11 mouse cellular contexts compared by ENCODE assay signal in genomic region chr15:7075185-7075584, GRCm38 (mm10). TPM values are rescaled to one million over a fixed set of nuclear protein-coding genes. Genes with fewer than 3 reads are reported as not detected.
A peak's percentile ranks its signal among the peaks of the same experiment; 100 is the strongest.
DNase-seq lines count a peak whose midpoint lies in the region; ATAC-seq and TF ChIP-seq lines count a peak whose summit lies in the region.
"Had no signal": no experiment of that assay in that cellular context is flagged by ENCODE, and none has a peak within 500 bp of the region (broad histone marks: within the 10 kb centered on the region; RNA-seq: fewer than 3 reads in every experiment).

No protein-coding gene starts in this region.

- no peaks in the 10 kb centered on the region for H3K27me3 ChIP-seq in forebrain, embryonic 13.5 days
- H3K27me3 ChIP-seq in forebrain, embryonic 11.5 days (ENCODE audit: control insufficient read depth, insufficient read depth, low read length) = no peaks in the 10 kb centered on the region
- H3K27me3 ChIP-seq in neural tube, embryonic 13.5 days = no peaks in the 10 kb centered on the region
- no peaks in the 10 kb centered on the region for H3K27me3 ChIP-seq in lung, embryonic 14.5 days (ENCODE audit: insufficient read depth, low read length)
- H3K27me3 ChIP-seq in stomach, embryonic 16.5 days (ENCODE audit: control insufficient read depth, insufficient read depth, low read length) = no peaks in the 10 kb centered on the region
- H3K27me3 ChIP-seq: embryonic facial prominence, embryonic 12.5 days had no signal

- WGBS in forebrain, embryonic 13.5 days = 82% methylated on average over 6 of the region's 6 CpGs
- WGBS in forebrain, embryonic 11.5 days = 81% methylated on average over 6 of the region's 6 CpGs
- 70% methylated on average over 6 of the region's 6 CpGs for WGBS in neural tube, embryonic 13.5 days
- WGBS in lung, embryonic 14.5 days = 60% methylated on average over 6 of the region's 6 CpGs
- 73% methylated on average over 6 of the region's 6 CpGs for WGBS in stomach, embryonic 16.5 days

- H3K36me3 ChIP-seq in forebrain, embryonic 13.5 days (ENCODE audit: poor library complexity, severe bottlenecking) = no peaks in the 10 kb centered on the region
- H3K36me3 ChIP-seq in forebrain, embryonic 11.5 days (ENCODE audit: control insufficient read depth, insufficient read depth, low read length) = no peaks in the 10 kb centered on the region
- H3K36me3 ChIP-seq in neural tube, embryonic 13.5 days = no peaks in the 10 kb centered on the region
- H3K36me3 ChIP-seq in lung, embryonic 14.5 days (ENCODE audit: insufficient read depth) = no peaks in the 10 kb centered on the region
- H3K36me3 ChIP-seq in stomach, embryonic 16.5 days (ENCODE audit: control insufficient read depth, insufficient read depth, low read length) = no peaks in the 10 kb centered on the region
- H3K36me3 ChIP-seq: embryonic facial prominence, embryonic 12.5 days had no signal

- H3K4me2 ChIP-seq in forebrain, embryonic 13.5 days = no peak overlapping the region
- no peak overlapping the region for H3K4me2 ChIP-seq in forebrain, embryonic 11.5 days (ENCODE audit: low read depth, low read length, severe bottlenecking)
- H3K4me2 ChIP-seq in neural tube, embryonic 13.5 days = no peak overlapping the region
- no peak overlapping the region for H3K4me2 ChIP-seq in lung, embryonic 14.5 days
- no peak overlapping the region for H3K4me2 ChIP-seq in stomach, embryonic 16.5 days (ENCODE audit: low read depth, low read length)
- H3K4me2 ChIP-seq: embryonic facial prominence, embryonic 12.5 days had no signal

- TF ChIP-seq CTCF in lung, embryonic 14.5 days (IDR thresholded peaks at IDR 0.05; ENCODE audit: low read depth) = no peak

- peak; percentile 55; the same call in 1 of the 2 replicates for ATAC-seq in forebrain, embryonic 13.5 days
- ATAC-seq in forebrain, embryonic 11.5 days (replicated peaks; ENCODE audit: low FRiP score) = no peak
- 0 out of 2 replicates have a peak, but pooled peaks have one; percentile 40 for ATAC-seq in neural tube, embryonic 13.5 days (ENCODE audit: low read depth)
- peak; percentile 79 for ATAC-seq in lung, embryonic 14.5 days (ENCODE audit: insufficient read depth)
- ATAC-seq in stomach, embryonic 16.5 days (ENCODE audit: insufficient read depth, low FRiP score) = peak; percentile 89; the same call in 1 of the 2 replicates
- ATAC-seq: liver, postnatal 0 days had no signal

- H3K27ac ChIP-seq in forebrain, embryonic 13.5 days = no peak overlapping the region
- no peak overlapping the region for H3K27ac ChIP-seq in forebrain, embryonic 11.5 days (ENCODE audit: low read depth, low read length)
- no peak overlapping the region for H3K27ac ChIP-seq in neural tube, embryonic 13.5 days (replicated peaks)
- no peak overlapping the region for H3K27ac ChIP-seq in lung, embryonic 14.5 days (ENCODE audit: low read depth)
- no peak overlapping the region for H3K27ac ChIP-seq in stomach, embryonic 16.5 days (ENCODE audit: low read length)
- H3K27ac ChIP-seq: embryonic facial prominence, embryonic 12.5 days had no signal

- H3K4me1 ChIP-seq in forebrain, embryonic 13.5 days = peaks cover 8% of the 10 kb centered on the region
- no peaks in the 10 kb centered on the region for H3K4me1 ChIP-seq in forebrain, embryonic 11.5 days (replicated peaks; ENCODE audit: control insufficient read depth, insufficient read depth, low read length)
- H3K4me1 ChIP-seq in neural tube, embryonic 13.5 days (replicated peaks) = peaks cover 28% of the 10 kb centered on the region
- H3K4me1 ChIP-seq in lung, embryonic 14.5 days (ENCODE audit: insufficient read depth) = no peaks in the 10 kb centered on the region
- peaks cover 7% of the 10 kb centered on the region; the same call in 1 of the 2 replicates for H3K4me1 ChIP-seq in stomach, embryonic 16.5 days (ENCODE audit: control insufficient read depth, insufficient read depth, low read length)
- H3K4me1 ChIP-seq: embryonic facial prominence, embryonic 12.5 days had no signal

- H3K4me3 ChIP-seq in forebrain, embryonic 13.5 days = no peak overlapping the region
- no peak overlapping the region for H3K4me3 ChIP-seq in forebrain, embryonic 11.5 days (ENCODE audit: low read depth, low read length)
- no peak overlapping the region for H3K4me3 ChIP-seq in neural tube, embryonic 13.5 days
- no peak overlapping the region for H3K4me3 ChIP-seq in lung, embryonic 14.5 days (ENCODE audit: low read depth, low read length)
- no peak overlapping the region for H3K4me3 ChIP-seq in stomach, embryonic 16.5 days (replicated peaks; ENCODE audit: low read length)
- H3K4me3 ChIP-seq: embryonic facial prominence, embryonic 12.5 days had no signal

- no peak overlapping the region for H3K9ac ChIP-seq in forebrain, embryonic 13.5 days
- H3K9ac ChIP-seq in forebrain, embryonic 11.5 days (ENCODE audit: low read length) = no peak overlapping the region
- H3K9ac ChIP-seq in neural tube, embryonic 13.5 days = no peak overlapping the region
- no peak overlapping the region for H3K9ac ChIP-seq in lung, embryonic 14.5 days
- H3K9ac ChIP-seq in stomach, embryonic 16.5 days (ENCODE audit: low read length) = no peak overlapping the region
- H3K9ac ChIP-seq: embryonic facial prominence, embryonic 12.5 days; liver, postnatal 0 days had no signal

- no peak for DNase-seq in forebrain, embryonic 11.5 days (ENCODE audit: low spot score)
- DNase-seq in neural tube, embryonic 10.5 days (ENCODE audit: extremely low spot score, low spot score) = no peak
- peak; percentile 66 for DNase-seq in lung, embryonic 14.5 days
- DNase-seq in urinary bladder, adult 2 months (ENCODE audit: low spot score) = no peak
- DNase-seq in left cerebral cortex, adult 11 months (ENCODE audit: low spot score) = no peak
- DNase-seq: liver, postnatal 0 days; spleen, adult 18-20 months had no signal

- H3K9me3 ChIP-seq in forebrain, embryonic 13.5 days (replicated peaks) = no peaks in the 10 kb centered on the region
- H3K9me3 ChIP-seq in forebrain, embryonic 11.5 days (ENCODE audit: control insufficient read depth, low read length) = no peaks in the 10 kb centered on the region
- H3K9me3 ChIP-seq in neural tube, embryonic 13.5 days = no peaks in the 10 kb centered on the region
- no peaks in the 10 kb centered on the region for H3K9me3 ChIP-seq in lung, embryonic 14.5 days (ENCODE audit: low read depth, low read length)
- no peaks in the 10 kb centered on the region for H3K9me3 ChIP-seq in stomach, embryonic 16.5 days (replicated peaks; ENCODE audit: control insufficient read depth, low read length)
- H3K9me3 ChIP-seq: embryonic facial prominence, embryonic 12.5 days had no signal

RNA-seq across cellular contexts. Expression of gene Lifr, which starts 15.2 kb away (rescaled TPM):
- 4.5 and 4.6 TPM in 2 replicates for polyA plus RNA-seq in forebrain, embryonic 13.5 days (2015; fragmentation: Nextera tagmentation; extraction: Ambion mirVana)
- polyA plus RNA-seq in forebrain, embryonic 11.5 days (2014; fragmentation: Nextera tagmentation; extraction: Ambion mirVana) = 9.4 and 10.7 TPM in 2 replicates
- polyA plus RNA-seq in neural tube, embryonic 13.5 days (2015; fragmentation: Nextera tagmentation; extraction: Ambion mirVana) = 23.2 and 28.1 TPM in 2 replicates
- polyA plus RNA-seq in lung, embryonic 14.5 days (2014; fragmentation: Nextera tagmentation; extraction: Ambion mirVana) = 30.5 and 31.0 TPM in 2 replicates
- polyA plus RNA-seq in stomach, embryonic 16.5 days (2015; fragmentation: Nextera tagmentation; extraction: Ambion mirVana) = 16.9 and 20.4 TPM in 2 replicates
- polyA plus RNA-seq in urinary bladder, adult 2 months (2012; rRNA removed) = 13.2 and 19.8 TPM in 2 replicates
